Mouse (Mus musculus) embryonic facial prominence, embryonic 12.5 days (tissue): ENCODE measurements at regions not wholly inside any gene's neighbourhood (a gene's known extent, or its start where the extent isn't known, plus 50 kb on each side); places are given as distances from the start of the nearest gene placed in this dataset.
"Not testable (repeated sequence)": the region's sequence is repeated elsewhere in the genome, so short reads cannot be mapped to it uniquely, and the experiment has no call there.

Experiments
- ATAC-seq: fragments of 200-750 bp; cut with Nextera tagmentation; 2 replicates; pipeline ENCODE4 v1.8.0; 2017; ENCODE audit not compliant: insufficient number of reproducible peaks, insufficient read depth, low FRiP score, low TSS enrichment
- H3K27ac ChIP-seq: fragments of 300-500 bp; sonication (generic); 2 replicates; pipeline ENCODE4 v1.5.1; 2016; ENCODE audit warnings: mild to moderate bottlenecking
- H3K27me3 ChIP-seq: fragments of 300-500 bp; sonication (generic); 2 replicates; pipeline ENCODE4 v1.6.1; 2016; ENCODE audit warnings: mild to moderate bottlenecking, moderate library complexity
- H3K36me3 ChIP-seq: fragments of 300-500 bp; sonication (generic); 2 replicates; pipeline ENCODE4 v1.6.1; 2016; ENCODE audit warnings: mild to moderate bottlenecking
- H3K4me1 ChIP-seq: fragments of 300-500 bp; sonication (generic); 2 replicates; pipeline ENCODE4 v1.6.1; 2016
- H3K4me2 ChIP-seq: fragments of 300-500 bp; sonication (generic); replicated peaks from 2 replicates; pipeline ENCODE4 v1.6.1; 2016; ENCODE audit warnings: mild to moderate bottlenecking, moderate library complexity
- H3K4me3 ChIP-seq: fragments of 300-500 bp; sonication (generic); 2 replicates; pipeline ENCODE4 v1.5.1; 2016; ENCODE audit warnings: mild to moderate bottlenecking
- H3K9ac ChIP-seq: fragments of 300-500 bp; sonication (generic); 2 replicates; pipeline ENCODE4 v1.6.1; 2016; ENCODE audit warnings: mild to moderate bottlenecking, moderate library complexity
- H3K9me3 ChIP-seq: fragments of 300-500 bp; sonication (generic); 2 replicates; pipeline ENCODE4 v1.6.1; 2016; ENCODE audit warnings: mild to moderate bottlenecking, moderate library complexity
- WGBS: fragments of 180-500 bp; shearing (Covaris S2); methylation state at CpG from one replicate; pipeline ENCODE4 v1.1.7; 2016; 5-methylcytosine and 5-hydroxymethylcytosine counted together

DNA sequence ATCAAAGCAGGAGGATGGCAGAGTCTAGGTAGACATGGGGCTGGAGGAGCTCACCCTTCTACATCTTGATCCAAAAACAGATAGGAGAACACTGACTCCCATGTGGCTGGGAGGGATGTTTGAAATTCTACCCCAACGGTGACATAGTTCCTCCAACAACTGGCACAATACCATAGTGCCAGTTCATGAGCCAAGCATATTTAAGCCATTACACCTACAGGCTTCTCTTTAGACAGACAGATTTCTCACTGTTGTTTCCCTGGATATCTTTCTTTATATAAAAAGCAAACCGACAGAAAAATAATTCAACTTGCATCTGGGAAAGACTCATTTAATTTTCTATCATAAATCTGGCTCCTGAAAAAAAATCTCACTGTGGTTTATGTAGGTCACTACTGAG is 380.4 kb upstream of the Nectin3 start:
- no peaks in the 10 kb centered on the region for H3K4me1 ChIP-seq
- no peaks in the 10 kb centered on the region for H3K9me3 ChIP-seq
- 94% methylated on average over 2 of the region's 2 CpGs for WGBS
- no peak overlapping the region for H3K27ac ChIP-seq
- H3K9ac ChIP-seq = no peak overlapping the region
- no peaks in the 10 kb centered on the region for H3K27me3 ChIP-seq
- H3K4me2 ChIP-seq = no peak overlapping the region
- ATAC-seq = no peak
- H3K4me3 ChIP-seq = no peak overlapping the region
- H3K36me3 ChIP-seq = no peaks in the 10 kb centered on the region

GRCm38 (mm10) chr16:46863959-46864358 is 365.6 kb upstream of the Nectin3 start:
- no peak overlapping the region for H3K27ac ChIP-seq
- 87% methylated on average over 2 of the region's 2 CpGs for WGBS
- no peaks in the 10 kb centered on the region for H3K4me1 ChIP-seq
- H3K4me2 ChIP-seq = no peak overlapping the region
- no peak overlapping the region for H3K4me3 ChIP-seq
- H3K9me3 ChIP-seq = no peaks in the 10 kb centered on the region
- ATAC-seq = no peak
- no peaks in the 10 kb centered on the region for H3K36me3 ChIP-seq
- no peaks in the 10 kb centered on the region for H3K27me3 ChIP-seq
- no peak overlapping the region for H3K9ac ChIP-seq

GRCm38 (mm10) chr16:46849534-46849933 is 351.2 kb upstream of the Nectin3 start:
- Histone ChIP-seq H3K27me3 (no peaks in the 10 kb centered on the region), H3K4me3 (no peak overlapping the region), H3K9me3 (no peaks in the 10 kb centered on the region), H3K9ac (no peak overlapping the region), H3K36me3 (no peaks in the 10 kb centered on the region), H3K27ac (no peak overlapping the region), H3K4me1 (no peaks in the 10 kb centered on the region), H3K4me2 (no peak overlapping the region)
- WGBS = 86% methylated on average over 4 of the region's 4 CpGs
- ATAC-seq = no peak

GRCm38 (mm10) chr16:46848755-46849154 is 350.4 kb upstream of the Nectin3 start:
- Histone ChIP-seq H3K9ac (no peak overlapping the region), H3K4me2 (no peak overlapping the region), H3K4me1 (no peaks in the 10 kb centered on the region), H3K27ac (no peak overlapping the region), H3K4me3 (no peak overlapping the region), H3K9me3 (no peaks in the 10 kb centered on the region), H3K36me3 (no peaks in the 10 kb centered on the region), H3K27me3 (no peaks in the 10 kb centered on the region)
- ATAC-seq = no peak

GRCm38 (mm10) chr16:46847707-46848356 is 349.5 kb upstream of the Nectin3 start:
- no peak for ATAC-seq
- H3K4me1 ChIP-seq = no peaks in the 10 kb centered on the region
- H3K27me3 ChIP-seq = no peaks in the 10 kb centered on the region
- H3K9ac ChIP-seq = no peak overlapping the region
- no peak overlapping the region for H3K4me2 ChIP-seq
- no peaks in the 10 kb centered on the region for H3K36me3 ChIP-seq
- H3K9me3 ChIP-seq = no peaks in the 10 kb centered on the region
- WGBS = 75% methylated on average over 3 of the region's 3 CpGs
- H3K4me3 ChIP-seq = no peak overlapping the region
- H3K27ac ChIP-seq = no peak overlapping the region

- Histone ChIP-seq H3K4me1 (no peaks in the 10 kb centered on the region), H3K27me3 (no peaks in the 10 kb centered on the region), H3K4me2 (no peak overlapping the region), H3K9me3 (no peaks in the 10 kb centered on the region), H3K36me3 (no peaks in the 10 kb centered on the region), H3K27ac (no peak overlapping the region), H3K9ac (no peak overlapping the region), H3K4me3 (no peak overlapping the region)
- WGBS = 72% methylated on average over 2 of the region's 2 CpGs
- ATAC-seq = no peak
These were observed 342.9 kb upstream of the Nectin3 start for GRCm38 (mm10) chr16:46841179-46841578.

DNA sequence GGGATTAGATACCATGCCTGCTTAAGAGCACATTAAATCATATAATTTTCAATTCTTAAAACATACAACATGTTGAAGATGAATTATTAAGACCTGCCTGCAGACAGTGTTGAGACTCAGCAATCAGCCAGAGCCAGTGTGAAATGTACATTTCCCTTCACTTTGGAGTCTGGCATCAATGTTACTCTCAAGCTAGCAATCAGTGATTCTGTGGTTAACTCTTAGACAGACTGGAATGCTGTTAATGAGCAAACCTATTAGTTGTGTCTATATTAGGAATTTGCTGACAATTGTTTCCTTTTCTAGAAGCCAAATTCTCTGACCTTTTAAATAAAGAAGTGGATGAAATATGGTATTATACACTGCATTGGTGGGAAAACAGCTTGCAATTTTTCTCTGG is 342.4 kb upstream of the Nectin3 start:
- Histone ChIP-seq H3K4me1 (no peaks in the 10 kb centered on the region), H3K36me3 (no peaks in the 10 kb centered on the region), H3K9me3 (no peaks in the 10 kb centered on the region), H3K4me3 (no peak overlapping the region), H3K4me2 (no peak overlapping the region), H3K9ac (no peak overlapping the region), H3K27me3 (no peaks in the 10 kb centered on the region), H3K27ac (no peak overlapping the region)
- no peak for ATAC-seq

DNA sequence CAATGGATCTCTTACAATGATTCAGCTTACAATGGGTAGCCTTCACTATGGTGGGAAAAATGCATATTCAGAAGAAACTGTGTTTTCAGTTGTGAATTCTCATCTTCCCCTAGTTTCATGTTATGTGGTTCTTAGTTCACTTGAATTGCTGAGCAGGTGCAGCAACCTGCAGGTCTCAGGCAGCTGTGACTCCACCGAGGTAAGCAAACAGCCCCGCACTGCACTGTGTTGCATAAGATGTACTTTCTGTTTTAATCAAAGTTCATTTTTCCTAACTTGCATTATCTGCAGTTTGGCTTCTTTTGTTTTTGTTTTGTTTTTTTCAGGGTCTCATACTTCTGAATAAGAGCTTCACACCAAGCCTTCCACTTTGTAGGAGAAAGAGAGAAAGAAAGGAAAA is 326.8 kb upstream of the Nectin3 start:
- no peak overlapping the region for H3K4me2 ChIP-seq
- H3K9me3 ChIP-seq = no peaks in the 10 kb centered on the region
- H3K27ac ChIP-seq = no peak overlapping the region
- no peaks in the 10 kb centered on the region for H3K36me3 ChIP-seq
- no peak overlapping the region for H3K4me3 ChIP-seq
- H3K4me1 ChIP-seq = no peaks in the 10 kb centered on the region
- no peak for ATAC-seq
- 86% methylated on average over 2 of the region's 2 CpGs for WGBS
- no peaks in the 10 kb centered on the region for H3K27me3 ChIP-seq
- no peak overlapping the region for H3K9ac ChIP-seq

DNA sequence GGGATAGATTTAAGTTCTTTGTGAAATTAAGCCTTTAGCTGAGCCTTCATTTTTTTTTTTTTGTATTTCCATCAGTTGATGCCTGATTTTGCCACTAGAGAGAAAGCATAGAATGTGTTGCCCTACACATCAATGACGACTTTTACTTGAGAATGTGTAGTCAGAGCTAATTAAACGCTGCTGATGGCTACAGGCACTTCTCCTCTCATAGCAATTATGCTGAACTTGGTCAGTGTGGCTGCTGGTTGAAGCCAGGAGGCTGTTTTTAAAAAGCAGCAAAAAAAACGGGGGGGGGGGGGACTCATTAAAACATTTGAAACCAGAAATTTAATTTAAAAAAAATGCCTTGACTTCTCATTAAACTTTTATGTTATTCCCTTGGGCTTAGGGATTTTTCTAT is 324.4 kb upstream of the Nectin3 start:
- H3K4me2 ChIP-seq = no peak overlapping the region
- H3K4me1 ChIP-seq = no peaks in the 10 kb centered on the region
- H3K9me3 ChIP-seq = no peaks in the 10 kb centered on the region
- WGBS = 37% methylated on average over 3 of the region's 3 CpGs
- H3K27me3 ChIP-seq = no peaks in the 10 kb centered on the region
- H3K9ac ChIP-seq = no peak overlapping the region
- H3K27ac ChIP-seq = no peak overlapping the region
- ATAC-seq = no peak
- H3K36me3 ChIP-seq = no peaks in the 10 kb centered on the region
- no peak overlapping the region for H3K4me3 ChIP-seq

GRCm38 (mm10) chr16:46818215-46818614 is 319.9 kb upstream of the Nectin3 start:
- Histone ChIP-seq H3K36me3 (no peaks in the 10 kb centered on the region), H3K9me3 (no peaks in the 10 kb centered on the region), H3K4me3 (no peak overlapping the region), H3K4me2 (no peak overlapping the region), H3K4me1 (no peaks in the 10 kb centered on the region), H3K27me3 (no peaks in the 10 kb centered on the region), H3K9ac (no peak overlapping the region), H3K27ac (no peak overlapping the region)
- 88% methylated on average over 1 of the region's 1 CpGs for WGBS
- no peak for ATAC-seq

DNA sequence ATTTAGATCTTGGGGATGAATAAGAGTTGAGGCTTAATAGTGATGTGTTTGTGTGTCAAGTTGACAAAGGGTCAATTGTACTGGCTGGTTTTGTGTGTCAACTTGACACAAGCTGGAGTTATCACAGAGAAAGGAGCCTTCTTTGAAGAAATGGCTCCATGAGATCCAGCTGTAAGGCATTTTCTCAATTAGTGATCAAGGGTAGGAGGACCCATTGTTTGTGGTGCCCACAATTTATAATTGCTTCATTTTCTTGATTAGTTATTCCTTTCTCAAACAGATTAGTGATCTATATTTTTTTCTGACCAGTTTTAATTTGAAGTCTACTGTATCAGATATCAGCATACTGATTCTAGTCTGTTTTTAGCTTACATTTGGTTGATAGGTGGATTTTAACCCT is 313.5 kb upstream of the Nectin3 start:
- H3K4me3 ChIP-seq, ATAC-seq, H3K36me3 ChIP-seq: not testable (repeated sequence)

DNA sequence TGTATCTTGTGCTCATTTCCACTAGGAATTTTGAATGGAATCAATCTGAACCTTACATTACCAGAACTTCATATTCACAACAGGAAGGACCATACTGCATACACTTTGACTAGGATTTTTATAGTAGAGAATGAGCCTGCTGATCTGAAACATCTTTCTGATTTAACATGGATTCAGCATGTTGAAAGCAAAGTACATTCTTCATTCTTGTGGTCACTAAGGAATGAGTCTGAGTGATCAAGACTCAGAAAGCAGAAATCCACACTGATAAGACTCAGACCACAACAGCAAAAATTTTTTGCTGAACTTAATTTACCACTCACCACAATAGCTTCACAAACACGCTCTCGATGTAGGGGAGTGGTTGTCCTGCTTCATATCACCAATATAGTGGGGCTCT is 309.2 kb upstream of the Nectin3 start:
- Histone ChIP-seq H3K36me3 (no peaks in the 10 kb centered on the region), H3K27me3 (no peaks in the 10 kb centered on the region), H3K9ac (no peak overlapping the region), H3K4me2 (no peak overlapping the region), H3K9me3 (no peaks in the 10 kb centered on the region), H3K4me3 (no peak overlapping the region), H3K27ac (no peak overlapping the region), H3K4me1 (no peaks in the 10 kb centered on the region)
- ATAC-seq = no peak
- WGBS = 83% methylated on average over 2 of the region's 2 CpGs

More for the DNA sequence above, 313.5 kb upstream of the Nectin3 start:
- not testable (repeated sequence) for H3K9ac ChIP-seq, H3K4me2 ChIP-seq, H3K27me3 ChIP-seq, H3K4me1 ChIP-seq, H3K27ac ChIP-seq, H3K9me3 ChIP-seq

GRCm38 (mm10) chr16:46776367-46776766 is 278.0 kb upstream of the Nectin3 start:
- WGBS = 51% methylated on average over 5 of the region's 5 CpGs
- H3K27me3 ChIP-seq = no peaks in the 10 kb centered on the region
- no peak for ATAC-seq
- H3K4me1 ChIP-seq = no peaks in the 10 kb centered on the region
- no peak overlapping the region for H3K9ac ChIP-seq
- H3K27ac ChIP-seq = no peak overlapping the region
- H3K4me2 ChIP-seq = no peak overlapping the region
- H3K9me3 ChIP-seq = no peaks in the 10 kb centered on the region
- no peaks in the 10 kb centered on the region for H3K36me3 ChIP-seq
- H3K4me3 ChIP-seq = no peak overlapping the region
